Mouse (Mus musculus) cortical plate, adult 2 months (tissue): Measurements from ENCODE around the gene Tmem268. TPM values are rescaled to one million over a fixed set of nuclear protein-coding genes. Genes with fewer than 3 reads are reported as not detected.
A peak's percentile ranks its signal among the peaks of the same experiment; 100 is the strongest.

ENCODE experiments used
- H3K27ac ChIP-seq: fragments of 200-500 bp; 2 replicates; pipeline ENCODE4 v1.5.1; 2012; ENCODE audit warnings: low read length, control low read depth, inconsistent platforms; ENCODE audit not compliant: insufficient read depth
- H3K4me1 ChIP-seq: fragments of 200-500 bp; 2 replicates; pipeline ENCODE4 v1.6.1; 2011; ENCODE audit warnings: low read length; ENCODE audit not compliant: control insufficient read depth, insufficient read depth
- H3K4me3 ChIP-seq: fragments of 200-500 bp; 2 replicates; pipeline ENCODE4 v1.5.1; 2011; ENCODE audit warnings: mild to moderate bottlenecking, low read length, control low read depth; ENCODE audit not compliant: insufficient read depth
- CTCF ChIP-seq: fragments of 200-500 bp; IDR thresholded peaks from 2 replicates; pipeline ENCODE4 v1.5.1; 2011; ENCODE audit warnings: mild to moderate bottlenecking, control low read depth, low read length; ENCODE audit not compliant: insufficient read depth; ENCODE audit errors: extremely low read depth
- POLR2A ChIP-seq: fragments of 200-500 bp; IDR thresholded peaks from 2 replicates; pipeline ENCODE4 v1.6.1; 2011; ENCODE audit warnings: mild to moderate bottlenecking, low read length, control low read depth; ENCODE audit not compliant: insufficient read depth; ENCODE audit errors: extremely low read depth
- polyA plus RNA-seq: library from polyadenylated mRNA; depleted of rRNA; stranded (reverse); fragments of >200 nt; gene quantifications from 2 replicates; pipeline ENCODE4 v1.2.3, GENCODE M21; 2012

Gene Tmem268
- polyA plus RNA-seq, 1 experiment, result 11.4 TPM

DNA sequence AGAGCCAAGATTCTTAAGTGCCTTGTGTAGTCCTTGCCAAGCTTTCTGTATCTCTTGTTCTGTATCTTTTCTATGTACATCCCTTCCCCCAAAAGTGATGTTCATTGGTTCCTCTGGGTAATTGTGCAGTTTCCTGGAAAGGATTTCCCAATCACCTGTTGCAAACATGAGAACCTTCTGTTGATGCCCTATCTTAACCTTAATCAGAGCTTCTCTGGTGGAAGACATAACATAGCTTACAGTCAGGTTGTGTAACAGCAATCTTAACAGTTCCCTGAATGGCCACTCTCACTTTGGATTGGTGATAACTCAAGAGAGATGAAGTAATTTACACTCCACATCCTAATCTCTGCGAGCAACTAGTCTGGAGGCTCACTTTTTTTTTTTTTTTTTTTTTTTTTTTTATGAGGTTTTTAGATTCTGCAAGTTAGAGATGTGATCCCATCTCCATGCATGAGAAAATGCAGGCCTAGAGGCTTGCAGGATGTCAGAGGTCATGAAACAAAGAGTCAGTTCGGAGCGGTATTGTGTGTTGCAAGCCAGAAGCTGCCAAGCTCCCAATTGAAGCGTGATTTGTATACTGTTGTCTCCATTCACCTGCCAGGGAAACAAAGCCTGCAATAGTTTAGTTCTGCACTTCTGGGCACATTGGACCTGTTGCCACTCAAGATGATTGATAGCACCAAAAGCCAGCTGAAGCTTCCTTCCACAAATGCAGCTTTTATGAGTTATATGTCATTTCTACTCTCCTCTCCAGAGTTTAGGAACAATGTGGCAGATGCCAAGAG lies 4.6 kb upstream of the Tmem268 start:
- Histone ChIP-seq H3K27ac (no peak overlapping the region), H3K4me3 (no peak overlapping the region), H3K4me1 (peaks cover 5% of the 10 kb centered on the region)
- TF ChIP-seq CTCF, result no peak
- no peak for TF ChIP-seq POLR2A

DNA sequence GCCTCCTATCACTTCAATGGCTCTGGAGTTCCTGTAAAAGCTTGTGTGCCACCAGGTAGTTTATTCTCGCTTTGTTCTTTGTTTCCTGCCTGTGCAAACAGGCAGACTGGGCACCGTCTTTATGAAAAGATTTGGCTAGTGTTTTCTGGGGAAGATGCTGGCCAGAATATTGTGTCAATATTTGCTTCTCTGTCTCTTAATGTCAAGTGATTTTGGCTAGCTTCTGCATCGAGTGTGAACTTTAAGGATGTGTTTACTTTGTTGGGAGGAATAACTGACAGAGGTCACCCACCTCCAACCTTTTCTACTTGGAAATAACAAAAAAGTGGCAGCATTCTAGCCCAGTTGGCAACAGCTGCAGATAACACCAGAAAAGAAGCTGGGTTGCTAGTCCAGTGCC lies 4.0 kb upstream of the Tmem268 start:
- H3K4me3 ChIP-seq, result no peak overlapping the region
- H3K4me1 ChIP-seq, result peaks cover 5% of the 10 kb centered on the region
- H3K27ac ChIP-seq, result no peak overlapping the region
- TF ChIP-seq POLR2A, result no peak
- TF ChIP-seq CTCF, result no peak

DNA sequence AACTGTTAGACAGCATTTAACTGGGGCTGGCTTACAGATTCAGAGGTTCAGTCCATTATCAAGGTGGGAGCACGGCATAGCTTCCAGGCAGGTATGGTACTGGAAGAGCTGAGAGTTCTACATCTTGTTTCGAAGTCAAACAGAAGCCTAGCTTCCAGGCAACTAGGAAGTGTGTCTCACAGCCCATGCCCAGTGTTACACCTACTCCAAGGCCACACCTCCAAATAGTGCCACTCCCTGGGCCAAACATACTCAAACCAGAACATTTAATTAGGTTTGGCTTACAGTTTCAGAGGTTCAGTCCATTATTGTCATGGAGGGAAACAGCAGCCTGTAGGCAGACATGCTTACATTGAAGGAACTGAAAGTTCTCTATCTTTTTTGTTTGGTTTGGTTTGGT lies 3.5 kb upstream of the Tmem268 start:
- Histone ChIP-seq H3K4me1 (peaks cover 5% of the 10 kb centered on the region), H3K27ac (no peak overlapping the region), H3K4me3 (no peak overlapping the region)
- TF ChIP-seq CTCF (no peak), POLR2A (no peak)

DNA sequence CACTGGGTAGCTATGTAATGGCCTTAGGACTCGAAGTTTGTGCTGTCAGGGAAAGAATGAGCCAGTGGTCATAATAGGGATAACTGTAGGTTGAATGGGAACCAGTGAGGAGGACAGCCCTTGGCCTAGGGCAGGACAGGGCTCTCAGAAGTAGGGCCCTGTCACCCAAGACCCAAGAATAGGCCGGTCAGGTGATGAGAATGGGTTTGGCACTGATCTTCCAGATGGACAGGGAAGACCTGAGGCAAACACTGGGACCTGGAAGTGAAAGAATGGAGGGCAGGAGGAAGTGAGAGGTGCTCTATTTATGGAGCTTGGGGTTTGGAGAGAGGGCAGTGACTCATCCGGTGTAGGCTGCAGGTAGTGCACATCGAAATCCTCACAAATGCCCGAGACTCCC lies 1.9 kb upstream of the Tmem268 start:
- Histone ChIP-seq H3K4me3 (no peak overlapping the region), H3K27ac (no peak overlapping the region), H3K4me1 (peaks cover 5% of the 10 kb centered on the region)
- TF ChIP-seq POLR2A, result no peak

DNA sequence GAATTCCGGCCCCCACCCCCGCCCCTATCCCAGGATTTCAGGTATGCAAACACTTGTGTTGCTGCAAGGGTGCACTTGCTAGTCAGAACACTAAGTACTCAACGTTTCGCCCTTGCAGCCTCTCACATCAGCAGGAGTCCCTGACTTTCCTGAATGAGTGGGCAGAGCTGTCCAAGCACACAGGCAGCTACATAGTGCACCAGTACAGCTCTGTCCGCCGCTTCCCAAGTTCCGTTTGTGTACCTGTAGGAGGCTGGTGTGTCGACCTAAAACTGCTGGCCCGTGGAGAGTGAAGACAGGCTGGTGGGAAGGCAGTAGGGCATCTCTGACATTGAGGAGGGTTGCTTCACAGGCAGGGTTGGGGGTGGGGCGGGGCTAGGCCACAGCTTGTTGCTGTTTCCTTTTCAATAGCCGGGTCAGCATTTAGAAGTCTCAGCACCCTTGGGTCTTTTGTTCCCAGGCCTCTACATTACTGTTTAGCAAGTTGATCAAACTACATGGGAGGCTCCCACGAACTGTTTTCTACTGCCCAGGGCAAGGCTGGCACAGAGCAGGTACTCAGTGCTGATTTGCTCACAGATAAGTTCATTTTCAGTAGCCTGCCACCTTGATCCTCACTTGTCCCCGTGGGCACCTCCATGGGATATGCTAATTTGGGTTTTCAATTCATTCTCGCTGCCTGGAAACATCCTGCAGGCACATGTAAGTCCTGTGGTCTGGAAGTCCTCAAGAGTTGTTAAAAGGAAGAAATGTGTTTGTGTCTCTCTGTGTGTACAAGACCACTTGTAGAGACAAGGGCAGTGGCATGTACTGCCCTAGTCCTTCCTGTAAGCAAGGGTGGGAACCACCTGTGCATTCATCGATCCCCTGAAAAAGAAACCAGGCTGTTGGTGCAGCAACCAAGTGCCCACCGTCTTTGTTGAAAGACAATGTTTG lies 1.2 kb upstream of the Tmem268 start:
- no peak overlapping the region for H3K27ac ChIP-seq

DNA sequence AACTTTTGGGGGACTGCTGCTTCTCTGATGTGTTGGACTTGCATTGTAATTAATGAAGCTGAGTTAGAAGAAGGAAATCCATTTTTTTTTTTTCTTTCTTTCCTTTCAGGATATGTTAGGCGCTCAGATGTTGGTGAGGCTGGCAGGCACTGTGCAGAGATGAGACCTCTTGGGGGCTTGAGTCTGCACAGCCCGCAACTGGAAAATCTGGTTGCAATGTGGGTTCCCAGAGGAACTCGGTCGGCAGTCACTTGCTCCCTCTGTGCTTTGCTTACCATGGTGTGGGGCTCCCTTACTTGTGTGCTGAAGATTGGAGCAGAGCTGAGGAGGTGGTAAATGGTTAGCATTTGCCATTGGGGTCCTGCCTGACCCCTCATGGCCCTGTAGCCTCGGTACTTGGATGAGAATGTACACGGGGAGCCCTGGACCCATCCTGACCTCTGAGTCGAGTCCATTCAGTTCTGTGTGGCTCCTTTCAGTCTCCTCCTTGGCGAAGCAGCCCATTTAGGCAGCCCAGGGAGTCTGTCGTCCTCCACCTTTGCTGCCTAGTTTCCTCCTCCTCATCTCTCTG lies 631 bp downstream of the Tmem268 start:
- Histone ChIP-seq H3K4me1 (peaks cover 5% of the 10 kb centered on the region), H3K4me3 (peak overlapping the region; percentile 75), H3K27ac (peak overlapping the region; percentile 97; the same call in 1 of the 2 replicates)
- TF ChIP-seq CTCF, result no peak
- no peak for TF ChIP-seq POLR2A

More for the DNA sequence above, 1.2 kb upstream of the Tmem268 start:
- Histone ChIP-seq H3K4me1 (peaks cover 5% of the 10 kb centered on the region), H3K4me3 (peak overlapping the region; percentile 75; the same call in 1 of the 2 replicates)
- no peak for TF ChIP-seq POLR2A
- no peak for TF ChIP-seq CTCF

DNA sequence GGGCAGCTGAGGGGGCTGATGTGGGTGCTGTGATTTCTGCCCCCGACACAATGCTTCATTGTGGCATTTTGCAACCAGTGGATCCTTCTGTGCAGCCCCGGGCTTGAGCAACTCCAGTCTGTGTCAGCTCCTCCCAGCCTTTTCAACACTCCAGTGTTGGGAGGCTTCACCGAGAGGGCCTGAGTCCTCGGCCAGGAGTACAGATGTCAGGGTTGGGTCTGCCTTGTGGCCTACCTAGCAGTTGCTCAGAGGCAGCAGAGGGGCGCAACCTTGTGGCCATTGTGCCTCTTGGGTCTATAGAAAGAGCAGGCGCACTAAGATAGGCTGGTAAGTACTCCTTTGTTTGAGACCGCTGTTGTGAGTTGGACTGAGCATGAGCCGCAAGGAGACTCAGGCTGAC lies 1.5 kb downstream of the Tmem268 start:
- Histone ChIP-seq H3K27ac (no peak overlapping the region), H3K4me1 (peaks cover 5% of the 10 kb centered on the region), H3K4me3 (no peak overlapping the region)
- TF ChIP-seq CTCF (no peak), POLR2A (no peak)

DNA sequence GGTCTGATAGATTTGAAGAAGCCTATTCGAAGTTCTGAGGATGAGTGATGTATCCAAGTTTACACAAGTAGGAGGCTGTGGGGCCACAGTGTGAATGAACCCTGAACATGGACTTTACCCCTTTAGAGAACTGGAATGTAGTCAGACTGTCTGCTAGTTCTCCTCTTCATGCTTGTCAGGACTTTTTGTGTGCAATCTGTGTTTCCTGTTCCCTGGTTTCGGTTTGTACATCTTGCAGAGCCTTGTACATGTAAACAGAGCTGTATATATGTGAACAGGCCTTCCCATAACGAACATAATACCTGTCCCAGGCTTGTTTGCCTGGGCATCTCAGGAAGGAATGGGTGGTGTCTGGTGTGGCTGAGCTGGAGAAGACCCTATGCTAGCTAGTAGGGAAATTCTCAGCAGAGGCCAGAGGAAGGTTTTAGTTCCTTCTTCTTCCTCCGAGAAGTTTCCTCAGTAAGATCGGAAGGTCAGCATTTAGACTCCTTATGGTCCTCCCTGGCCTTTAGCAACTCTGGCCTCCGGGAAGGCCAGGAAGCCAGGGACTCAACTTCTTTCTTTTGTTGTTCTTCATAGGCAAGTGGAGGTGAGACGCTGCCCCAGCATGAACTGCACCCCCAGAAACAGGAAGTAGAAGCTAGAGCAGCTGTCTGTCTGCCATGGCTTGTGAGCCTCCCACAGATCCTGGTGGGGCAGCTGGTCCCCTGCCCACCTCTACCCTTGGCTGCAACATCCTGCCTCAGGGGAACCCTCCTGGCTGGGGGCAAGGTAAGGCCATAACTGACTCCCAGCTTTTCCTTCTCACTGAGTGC lies 3.5 kb downstream of the Tmem268 start:
- TF ChIP-seq CTCF, result no peak
- no peak for TF ChIP-seq POLR2A
- Histone ChIP-seq H3K4me1 (peaks cover 5% of the 10 kb centered on the region), H3K27ac (no peak overlapping the region), H3K4me3 (no peak overlapping the region)

DNA sequence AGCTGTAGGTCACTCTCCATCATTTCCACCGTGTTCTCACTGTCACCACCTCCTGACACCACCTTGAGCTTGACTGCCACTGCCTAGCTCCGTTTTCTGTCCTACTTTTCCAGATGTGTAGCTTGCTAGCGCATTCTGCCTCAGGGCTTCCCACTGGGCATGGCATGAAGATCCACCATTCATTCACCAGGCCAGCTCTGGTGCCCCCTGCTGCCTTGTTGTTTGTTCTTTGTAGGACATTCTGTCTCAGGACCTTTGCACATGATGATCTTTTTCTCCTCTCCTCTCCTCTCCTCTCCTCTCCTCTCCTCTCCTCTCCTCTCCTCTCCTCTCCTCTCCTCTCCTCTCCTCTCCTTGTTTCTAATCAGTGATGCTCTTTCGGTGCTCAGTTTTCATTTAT lies 4.2 kb downstream of the Tmem268 start:
- Histone ChIP-seq H3K4me3 (no peak overlapping the region), H3K27ac (no peak overlapping the region), H3K4me1 (peaks cover 3% of the 10 kb centered on the region)
- TF ChIP-seq CTCF, result no peak
- TF ChIP-seq POLR2A, result no peak
